Mouse (Mus musculus) G1E (cell line): ENCODE data around the gene Evi2. TPM values are rescaled to one million over a fixed set of nuclear protein-coding genes. Genes with fewer than 3 reads are reported as not detected.

Experiments used
- ATAC-seq: 2 replicates; pipeline ENCODE4 v1.8.0; 2016; ENCODE audit warnings: mild to moderate bottlenecking; ENCODE audit not compliant: insufficient number of reproducible peaks, poor library complexity, low FRiP score, severe bottlenecking; ENCODE audit errors: extremely low read depth
- DNase-seq: peaks from one replicate; pipeline ENCODE4 v3.0.0; 2012; ENCODE audit warnings: low spot score
- H3K27me3 ChIP-seq: 2 replicates; pipeline ENCODE4 v1.6.1; 2012; ENCODE audit warnings: mild to moderate bottlenecking, low read length, inconsistent platforms; ENCODE audit not compliant: insufficient read depth
- H3K36me3 ChIP-seq: replicated peaks from 2 replicates; pipeline ENCODE3; 2012; ENCODE audit warnings: mild to moderate bottlenecking, inconsistent platforms
- H3K4me1 ChIP-seq: 2 replicates; pipeline ENCODE4 v1.6.1; 2012; ENCODE audit warnings: low read depth, low read length, inconsistent platforms, mixed read lengths; ENCODE audit not compliant: insufficient read depth
- H3K4me3 ChIP-seq: 2 replicates; pipeline ENCODE4 v1.5.1; 2012; ENCODE audit warnings: low read depth, mild to moderate bottlenecking, inconsistent platforms, low read length, moderate library complexity, mixed read lengths
- H3K9me3 ChIP-seq: replicated peaks from 2 replicates; pipeline ENCODE4 v1.6.1; 2012; ENCODE audit warnings: inconsistent platforms
- CTCF ChIP-seq: IDR thresholded peaks from 2 replicates; pipeline ENCODE4 v1.5.1; 2012; ENCODE audit warnings: low read depth, low read length, inconsistent platforms, mixed read lengths
- GATA1 ChIP-seq: IDR thresholded peaks from 2 replicates; pipeline ENCODE4 v1.6.1; 2012; ENCODE audit warnings: borderline replicate concordance, low read length, inconsistent platforms, mixed read lengths
- GATA2 ChIP-seq: IDR thresholded peaks from 2 replicates; pipeline ENCODE4 v1.6.1; 2012; ENCODE audit warnings: low read depth, low read length, inconsistent platforms, borderline replicate concordance
- POLR2AphosphoS5 ChIP-seq: IDR thresholded peaks from 2 replicates; pipeline ENCODE4 v1.6.1; 2012; ENCODE audit warnings: low read depth, low read length, inconsistent platforms; ENCODE audit not compliant: insufficient replicate concordance
- TAL1 ChIP-seq: conservative IDR thresholded peaks from 2 replicates; pipeline ENCODE4 v1.6.1; 2012; ENCODE audit warnings: low read depth, low read length, inconsistent platforms, mixed read lengths
- polyA plus RNA-seq: library from polyadenylated mRNA; stranded (reverse); fragments of >175 nt; gene quantifications from 2 replicates; pipeline ENCODE4 v1.2.3, GENCODE M21; 2012
- total RNA-seq, 2 experiments: library from RNA; stranded (forward) in 1 of 2; stranded (reverse) in 1 of 2; fragments of 200-1000 nt in 1 of 2; fragments of >200 nt in 1 of 2; fragmentation: Nextera tagmentation in 1 of 2; gene quantifications; 2 replicates each; pipeline ENCODE4 v1.2.3; 2014 to 2017

Gene Evi2
- total and polyA plus RNA-seq, 3 experiments: 0.93 to 1.2 TPM; not detected in 1

GRCm38 (mm10) chr11:79566947-79567346, 36.6 kb upstream of the Evi2 start:
- Histone ChIP-seq H3K36me3 (peaks cover 72% of the 10 kb centered on the region), H3K4me1 (no peaks in the 10 kb centered on the region), H3K9me3 (no peaks in the 10 kb centered on the region), H3K27me3 (no peaks in the 10 kb centered on the region), H3K4me3 (no peak overlapping the region)
- ATAC-seq (no peak), DNase-seq (no peak)
- TF ChIP-seq GATA2 (no peak), GATA1 (no peak)

DNA sequence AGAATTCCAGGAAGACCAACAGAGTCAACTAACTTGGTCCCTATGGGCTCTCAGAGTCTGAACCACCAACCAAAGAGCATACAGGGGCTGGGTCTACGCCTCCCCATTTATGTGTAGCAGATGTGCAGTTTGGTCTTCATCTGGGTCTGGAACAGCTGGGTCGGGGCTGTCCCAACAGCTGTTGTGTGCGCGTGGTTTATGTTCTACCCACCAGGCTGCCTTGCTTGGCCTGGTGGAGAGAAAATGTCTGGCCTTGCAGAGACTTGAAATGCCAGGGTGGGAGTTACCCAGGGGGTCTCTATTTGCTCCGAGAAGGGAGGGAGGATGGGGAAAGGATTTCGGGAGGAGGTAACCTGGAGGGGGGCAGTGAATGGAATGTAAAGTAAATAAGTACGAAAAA, 33.1 kb upstream of the Evi2 start:
- TF ChIP-seq GATA2 (no peak), CTCF (no peak), GATA1 (no peak), TAL1 (no peak), POLR2AphosphoS5 (no peak)
- no peaks in the 10 kb centered on the region for H3K9me3 ChIP-seq
- H3K36me3 ChIP-seq: peaks cover 73% of the 10 kb centered on the region
- H3K4me3 ChIP-seq: no peak overlapping the region
- H3K4me1 ChIP-seq: no peaks in the 10 kb centered on the region
- DNase-seq (no peak), ATAC-seq (no peak)
- H3K27me3 ChIP-seq: no peaks in the 10 kb centered on the region

DNA sequence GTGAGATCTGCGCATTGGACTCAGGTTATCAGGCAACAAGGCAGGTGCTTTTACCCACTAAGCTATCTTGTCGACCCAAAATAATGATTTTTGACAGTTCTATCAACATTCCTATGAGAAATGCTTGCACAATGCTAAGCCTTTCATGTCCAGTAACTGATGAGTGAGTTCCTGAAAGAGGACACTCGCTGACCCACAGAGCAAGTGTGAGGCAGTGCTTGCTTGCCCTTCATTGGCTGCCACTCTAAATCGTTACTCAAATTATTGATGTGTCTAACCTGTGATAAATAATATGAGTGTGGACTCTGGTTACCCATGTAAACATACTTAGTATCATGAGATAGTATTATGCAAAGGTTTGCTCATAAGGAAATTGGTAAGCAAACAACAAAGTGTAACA, 30.1 kb upstream of the Evi2 start:
- Histone ChIP-seq H3K4me1 (no peaks in the 10 kb centered on the region), H3K36me3 (peaks cover 68% of the 10 kb centered on the region)
- no peak for ATAC-seq

GRCm38 (mm10) chr11:79552622-79553021, 22.2 kb upstream of the Evi2 start:
- peaks cover 5% of the 10 kb centered on the region for H3K4me1 ChIP-seq
- DNase-seq: no peak
- H3K9me3 ChIP-seq: no peaks in the 10 kb centered on the region
- 0 out of 2 replicates have a peak, but pooled peaks have one; percentile 22 for TF ChIP-seq TAL1
- no peak for TF ChIP-seq POLR2AphosphoS5
- H3K4me3 ChIP-seq: no peak overlapping the region
- ATAC-seq: no peak
- peaks cover 65% of the 10 kb centered on the region for H3K36me3 ChIP-seq
- H3K27me3 ChIP-seq: no peaks in the 10 kb centered on the region

More for the DNA sequence above, 30.1 kb upstream of the Evi2 start:
- Histone ChIP-seq H3K27me3 (no peaks in the 10 kb centered on the region), H3K4me3 (no peak overlapping the region), H3K9me3 (no peaks in the 10 kb centered on the region)
- no peak for DNase-seq
- no peak for TF ChIP-seq GATA1
- TF ChIP-seq POLR2AphosphoS5: no peak
- TF ChIP-seq TAL1: no peak
- TF ChIP-seq CTCF: no peak
- no peak for TF ChIP-seq GATA2

DNA sequence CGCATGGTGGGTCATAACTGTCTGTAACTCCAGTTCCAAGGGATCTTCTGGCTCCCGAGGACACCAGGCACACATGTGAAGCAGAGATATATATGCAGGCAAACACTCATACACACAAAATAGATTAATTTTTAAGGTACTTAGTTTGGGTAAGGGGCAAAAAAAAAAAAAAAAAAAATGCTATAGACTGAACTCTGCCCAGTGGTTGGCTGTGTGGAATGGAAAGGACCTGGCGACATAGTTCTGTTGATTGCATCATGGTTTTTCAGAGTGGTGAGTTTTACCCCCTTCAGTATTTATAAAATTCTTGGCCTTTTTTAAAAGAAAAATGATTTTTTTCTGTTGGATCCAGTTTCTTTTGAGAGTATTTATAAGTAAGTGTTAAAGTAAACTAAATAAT, 5.9 kb upstream of the Evi2 start:
- TF ChIP-seq TAL1 (no peak), GATA1 (no peak), POLR2AphosphoS5 (no peak), CTCF (no peak), GATA2 (no peak)
- Histone ChIP-seq H3K9me3 (no peaks in the 10 kb centered on the region), H3K36me3 (peaks cover 54% of the 10 kb centered on the region), H3K27me3 (no peaks in the 10 kb centered on the region), H3K4me1 (no peaks in the 10 kb centered on the region), H3K4me3 (no peak overlapping the region)
- DNase-seq (no peak), ATAC-seq (no peak)

DNA sequence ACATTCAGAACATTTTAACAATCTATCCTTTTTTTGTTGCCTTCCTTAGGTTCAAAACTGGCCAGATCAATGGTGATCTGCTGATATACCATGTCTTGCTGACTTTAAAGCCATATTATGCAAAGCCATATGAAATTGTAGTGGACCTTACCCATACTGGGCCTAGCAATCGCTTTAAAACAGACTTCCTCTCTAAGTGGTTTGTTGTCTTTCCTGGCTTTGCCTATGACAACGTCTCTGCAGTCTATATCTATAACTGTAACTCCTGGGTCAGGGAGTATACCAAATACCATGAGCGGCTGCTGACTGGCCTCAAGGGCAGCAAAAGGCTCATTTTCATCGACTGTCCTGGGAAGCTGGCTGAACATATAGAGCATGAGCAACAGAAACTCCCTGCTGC, 5.2 kb upstream of the Evi2 start:
- no peak for DNase-seq
- ATAC-seq: no peak
- no peaks in the 10 kb centered on the region for H3K27me3 ChIP-seq
- no peak overlapping the region for H3K4me3 ChIP-seq
- no peaks in the 10 kb centered on the region for H3K9me3 ChIP-seq
- peaks cover 55% of the 10 kb centered on the region for H3K36me3 ChIP-seq
- TF ChIP-seq GATA2 (no peak), GATA1 (no peak), TAL1 (no peak), POLR2AphosphoS5 (no peak), CTCF (no peak)
- H3K4me1 ChIP-seq: no peaks in the 10 kb centered on the region

- Histone ChIP-seq H3K27me3 (no peaks in the 10 kb centered on the region), H3K9me3 (no peaks in the 10 kb centered on the region), H3K36me3 (peaks cover 49% of the 10 kb centered on the region), H3K4me3 (no peak overlapping the region), H3K4me1 (no peaks in the 10 kb centered on the region)
- ATAC-seq (no peak), DNase-seq (no peak)
- no peak for TF ChIP-seq GATA1
- no peak for TF ChIP-seq GATA2
- TF ChIP-seq TAL1: no peak
- TF ChIP-seq CTCF: no peak
- TF ChIP-seq POLR2AphosphoS5: no peak
Observed at GRCm38 (mm10) chr11:79533950-79534690, 3.7 kb upstream of the Evi2 start.
